Mouse (Mus musculus) heart, embryonic 13.5 days (tissue): Measurements from ENCODE around the gene Fhad1. TPM values are rescaled to one million over a fixed set of nuclear protein-coding genes. Genes with fewer than 3 reads are reported as not detected.

Experiments used
- ATAC-seq: fragments of 200-750 bp; cut with Nextera tagmentation; 2 replicates; pipeline ENCODE4 v1.8.0; 2017; ENCODE audit warnings: moderate TSS enrichment; ENCODE audit not compliant: insufficient number of reproducible peaks, low FRiP score, low TSS enrichment; ENCODE audit errors: extremely low read depth
- H3K27ac ChIP-seq: fragments of 300-500 bp; sonication (generic); replicated peaks from 2 replicates; pipeline ENCODE4 v1.5.1; 2015; ENCODE audit warnings: moderate library complexity, mild to moderate bottlenecking, inconsistent platforms
- H3K27me3 ChIP-seq: fragments of 300-500 bp; sonication (generic); replicated peaks from 2 replicates; pipeline ENCODE4 v1.6.1; 2015; ENCODE audit warnings: mild to moderate bottlenecking, inconsistent platforms
- H3K36me3 ChIP-seq: fragments of 300-500 bp; sonication (generic); 2 replicates; pipeline ENCODE4 v1.6.1; 2015; ENCODE audit warnings: mild to moderate bottlenecking, inconsistent platforms
- H3K4me1 ChIP-seq: fragments of 300-500 bp; sonication (generic); 2 replicates; pipeline ENCODE4 v1.6.1; 2015; ENCODE audit warnings: inconsistent platforms
- H3K4me2 ChIP-seq: fragments of 300-500 bp; sonication (generic); 2 replicates; pipeline ENCODE4 v1.6.1; 2015; ENCODE audit warnings: inconsistent platforms, mild to moderate bottlenecking, moderate library complexity
- H3K4me3 ChIP-seq: fragments of 300-500 bp; sonication (generic); 2 replicates; pipeline ENCODE4 v1.5.1; 2015; ENCODE audit warnings: moderate library complexity, mild to moderate bottlenecking, inconsistent platforms
- H3K9ac ChIP-seq: fragments of 300-500 bp; sonication (generic); 2 replicates; pipeline ENCODE4 v1.6.1; 2015; ENCODE audit warnings: inconsistent platforms, mild to moderate bottlenecking, moderate library complexity
- H3K9me3 ChIP-seq: fragments of 300-500 bp; sonication (generic); 2 replicates; pipeline ENCODE4 v1.6.1; 2016; ENCODE audit warnings: inconsistent platforms
- WGBS: fragments of 180-500 bp; shearing (Covaris S2); methylation state at CpG from one replicate; pipeline ENCODE4 v1.1.7; 2015; ENCODE audit warnings: mixed read lengths; 5-methylcytosine and 5-hydroxymethylcytosine counted together
- polyA plus RNA-seq: library from polyadenylated mRNA; unstranded; fragments of >200 nt; fragmentation: Nextera tagmentation; extraction: Ambion mirVana; gene quantifications from 2 replicates; pipeline ENCODE4 v1.2.1, GENCODE M21; 2015

The Fhad1 gene
- polyA plus RNA-seq, result 2.7 and 3.6 TPM in 2 replicates

GRCm38 (mm10) chr4:142014659-142015608 lies at the start of gene Fhad1:
Gene Fhad1 (minus strand): TSS chr4:142015082.
- Histone ChIP-seq H3K9ac (peak within 1 kb of the TSS; percentile 72), H3K36me3 (no peaks in the 10 kb centered on the region), H3K27me3 (peaks cover 38% of the 10 kb centered on the region), H3K4me3 (peak within 1 kb of the TSS; percentile 49), H3K4me1 (peaks cover 47% of the 10 kb centered on the region), H3K27ac (no peak within 1 kb of the TSS), H3K9me3 (no peaks in the 10 kb centered on the region), H3K4me2 (peak within 1 kb of the TSS; percentile 73)
- peak; percentile 79 for ATAC-seq
- 2% methylated on average over 35 of the region's 46 CpGs for WGBS

DNA sequence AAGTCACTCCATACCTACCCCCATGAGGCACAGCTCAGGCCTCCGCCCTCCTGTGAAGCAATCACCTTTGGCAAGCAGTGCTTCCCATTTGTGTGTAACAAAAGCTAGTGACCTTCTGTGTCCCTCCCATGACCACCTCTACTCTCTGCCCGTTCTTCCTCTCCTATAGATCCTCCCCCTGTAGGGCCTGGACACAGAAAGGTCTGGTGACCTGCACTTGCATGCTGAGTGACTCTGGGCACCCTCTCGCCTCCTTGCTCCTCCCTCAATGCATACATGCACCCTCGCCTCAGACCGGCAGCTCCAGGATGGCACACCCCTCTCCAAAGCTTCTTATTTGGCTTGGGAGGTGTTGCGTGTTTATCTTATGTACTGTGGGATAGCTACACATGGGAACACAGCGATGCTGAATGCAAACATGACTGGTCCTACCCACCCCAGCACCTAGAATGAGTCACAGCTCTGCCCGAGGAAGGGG lies 48.2 kb upstream of the Fhad1 start:
- H3K27me3 ChIP-seq, result no peaks in the 10 kb centered on the region

DNA sequence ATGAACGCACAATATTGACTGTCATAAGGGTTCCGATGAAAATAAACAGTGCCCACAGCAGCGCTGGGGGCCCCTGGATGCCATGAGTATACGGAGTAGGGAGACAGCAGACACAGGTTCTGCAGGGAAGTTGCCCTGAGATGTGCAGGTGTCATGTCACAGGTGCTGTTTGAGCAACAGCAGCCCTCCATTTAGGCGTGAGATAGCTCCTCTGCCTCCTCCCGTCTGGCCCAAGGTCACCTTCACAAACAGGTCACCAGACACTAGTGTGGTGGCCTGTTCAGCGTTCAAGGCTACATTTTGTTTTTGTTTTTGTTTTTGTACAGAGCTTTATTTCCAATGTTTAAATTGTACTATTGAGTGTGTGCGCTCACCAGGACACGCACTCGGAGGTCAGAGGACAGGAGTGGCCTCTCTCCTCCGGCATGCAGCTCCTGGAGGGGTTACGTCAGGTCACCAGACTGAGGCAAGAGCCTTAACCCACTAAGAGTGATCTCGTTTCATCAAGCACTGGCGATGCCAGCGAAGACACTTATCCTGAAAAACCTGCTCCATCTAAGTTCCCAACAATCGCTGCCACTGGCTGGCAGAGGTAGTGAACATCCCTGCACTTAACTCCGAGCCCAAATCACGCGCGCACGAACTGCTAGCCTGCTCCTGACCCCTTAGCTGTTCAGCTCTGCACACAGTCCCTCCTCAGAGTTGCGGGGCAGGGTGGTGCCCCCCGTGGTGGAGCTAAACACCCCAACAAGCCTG lies 46.8 kb upstream of the Fhad1 start:
- Histone ChIP-seq H3K4me1 (peaks cover 71% of the 10 kb centered on the region), H3K27me3 (no peaks in the 10 kb centered on the region), H3K9me3 (no peaks in the 10 kb centered on the region), H3K9ac (peak overlapping the region; percentile 50), H3K4me3 (no peak overlapping the region), H3K4me2 (no peak overlapping the region), H3K36me3 (no peaks in the 10 kb centered on the region), H3K27ac (peak overlapping the region; percentile 73)
- 67% methylated on average over 23 of the region's 23 CpGs for WGBS
- no peak for ATAC-seq

More for the DNA sequence above, 48.2 kb upstream of the Fhad1 start:
- no peaks in the 10 kb centered on the region for H3K9me3 ChIP-seq
- no peaks in the 10 kb centered on the region for H3K36me3 ChIP-seq
- ATAC-seq, result no peak
- H3K4me2 ChIP-seq, result no peak overlapping the region
- H3K4me1 ChIP-seq, result peaks cover 57% of the 10 kb centered on the region
- no peak overlapping the region for H3K4me3 ChIP-seq
- WGBS, result 85% methylated on average over 8 of the region's 8 CpGs
- H3K9ac ChIP-seq, result no peak overlapping the region
- no peak overlapping the region for H3K27ac ChIP-seq

DNA sequence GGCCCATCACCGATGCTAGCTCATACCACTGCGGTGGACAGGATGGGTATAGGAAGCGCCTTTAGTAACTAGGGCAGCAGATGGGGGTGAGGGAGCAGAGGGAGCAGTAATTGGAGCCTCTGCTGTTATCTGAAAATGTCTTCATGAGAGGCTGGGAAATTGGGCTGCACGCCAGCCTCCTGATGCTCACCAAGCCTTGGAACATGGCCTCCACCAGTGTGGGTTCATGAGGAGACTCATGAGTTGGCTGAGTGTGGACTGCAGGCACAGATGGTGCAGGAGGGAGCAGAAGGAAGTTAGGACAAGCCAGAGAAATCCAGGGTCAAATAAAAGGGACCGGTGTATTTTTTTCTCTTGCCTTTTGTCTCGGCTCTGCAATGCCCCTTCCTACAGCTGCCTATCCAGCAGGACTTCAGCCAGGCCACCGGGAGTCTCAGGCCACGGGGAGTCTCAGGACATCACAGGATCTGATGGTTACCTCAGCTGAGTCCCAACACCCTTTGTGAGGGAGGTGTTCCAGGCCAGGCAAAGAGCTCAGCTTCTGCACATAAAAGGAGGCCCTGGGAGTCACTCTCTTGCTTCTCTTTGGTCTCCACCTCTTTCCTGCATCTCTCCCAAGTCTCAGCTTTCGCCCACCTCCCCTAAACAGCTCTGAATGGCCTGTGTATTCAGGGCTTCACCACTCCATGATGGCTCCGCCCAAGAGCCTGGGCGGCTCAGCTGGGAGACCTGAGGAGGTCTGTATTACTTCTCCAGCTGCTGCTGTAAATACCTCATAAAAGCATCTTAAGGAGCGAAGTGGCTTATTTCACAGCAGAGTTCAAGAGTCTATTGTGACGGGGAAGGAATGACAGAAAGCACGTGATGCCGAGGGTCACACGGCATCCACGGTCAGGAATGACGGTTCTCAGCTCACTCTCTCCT lies 45.8 kb upstream of the Fhad1 start:
- Histone ChIP-seq H3K27ac (peak overlapping the region; percentile 73), H3K9me3 (no peaks in the 10 kb centered on the region), H3K36me3 (no peaks in the 10 kb centered on the region), H3K27me3 (no peaks in the 10 kb centered on the region), H3K4me2 (no peak overlapping the region), H3K9ac (0 out of 2 replicates have a peak overlapping the region, but pooled peaks have one; percentile 50), H3K4me1 (peaks cover 67% of the 10 kb centered on the region), H3K4me3 (no peak overlapping the region)
- no peak for ATAC-seq
- WGBS, result 57% methylated on average over 18 of the region's 18 CpGs

DNA sequence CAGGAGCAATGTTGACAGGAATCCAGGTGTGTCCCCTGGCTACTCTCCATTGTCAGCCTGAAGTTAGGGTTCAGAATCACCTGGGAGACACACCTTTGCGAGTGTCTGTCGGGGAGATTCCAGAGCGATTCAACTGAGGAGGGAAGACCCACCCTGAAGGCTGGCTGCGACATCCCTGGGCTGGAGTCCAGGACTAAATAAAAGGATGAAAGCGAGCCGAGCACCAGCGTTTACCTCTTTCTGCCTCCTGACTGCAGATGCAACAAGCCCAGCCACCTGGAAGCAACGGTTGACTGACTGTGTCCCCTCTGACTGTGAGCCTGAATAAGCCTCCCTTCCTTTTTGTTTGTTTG lies 44.9 kb upstream of the Fhad1 start:
- H3K9ac ChIP-seq, result no peak overlapping the region
- no peaks in the 10 kb centered on the region for H3K9me3 ChIP-seq
- H3K36me3 ChIP-seq, result no peaks in the 10 kb centered on the region
- WGBS, result 87% methylated on average over 8 of the region's 8 CpGs
- no peaks in the 10 kb centered on the region for H3K27me3 ChIP-seq
- no peak overlapping the region for H3K4me2 ChIP-seq
- no peak overlapping the region for H3K27ac ChIP-seq
- no peak for ATAC-seq
- H3K4me1 ChIP-seq, result peaks cover 61% of the 10 kb centered on the region
- H3K4me3 ChIP-seq, result no peak overlapping the region

GRCm38 (mm10) chr4:142059113-142059840 lies 44.4 kb upstream of the Fhad1 start:
- Histone ChIP-seq H3K9me3 (no peaks in the 10 kb centered on the region), H3K4me2 (no peak overlapping the region), H3K4me1 (peaks cover 64% of the 10 kb centered on the region), H3K27ac (peak overlapping the region; percentile 10; the same call in 1 of the 2 replicates), H3K4me3 (no peak overlapping the region), H3K9ac (peak overlapping the region; percentile 44; the same call in 1 of the 2 replicates), H3K27me3 (no peaks in the 10 kb centered on the region), H3K36me3 (no peaks in the 10 kb centered on the region)
- ATAC-seq, result no peak
- 68% methylated on average over 13 of the region's 13 CpGs for WGBS

- H3K36me3 ChIP-seq, result no peaks in the 10 kb centered on the region
- peaks cover 80% of the 10 kb centered on the region for H3K4me1 ChIP-seq
- WGBS, result 53% methylated on average over 22 of the region's 22 CpGs
- no peak overlapping the region for H3K4me3 ChIP-seq
- H3K4me2 ChIP-seq, result peak overlapping the region; percentile 21; the same call in 1 of the 2 replicates
- no peaks in the 10 kb centered on the region for H3K27me3 ChIP-seq
- H3K9me3 ChIP-seq, result no peaks in the 10 kb centered on the region
- peak; percentile 54 for ATAC-seq
- no peak overlapping the region; the same call in 1 of the 2 replicates for H3K9ac ChIP-seq
- peak overlapping the region; percentile 89 for H3K27ac ChIP-seq
Measured at GRCm38 (mm10) chr4:142057529-142058216, 42.8 kb upstream of the Fhad1 start.

DNA sequence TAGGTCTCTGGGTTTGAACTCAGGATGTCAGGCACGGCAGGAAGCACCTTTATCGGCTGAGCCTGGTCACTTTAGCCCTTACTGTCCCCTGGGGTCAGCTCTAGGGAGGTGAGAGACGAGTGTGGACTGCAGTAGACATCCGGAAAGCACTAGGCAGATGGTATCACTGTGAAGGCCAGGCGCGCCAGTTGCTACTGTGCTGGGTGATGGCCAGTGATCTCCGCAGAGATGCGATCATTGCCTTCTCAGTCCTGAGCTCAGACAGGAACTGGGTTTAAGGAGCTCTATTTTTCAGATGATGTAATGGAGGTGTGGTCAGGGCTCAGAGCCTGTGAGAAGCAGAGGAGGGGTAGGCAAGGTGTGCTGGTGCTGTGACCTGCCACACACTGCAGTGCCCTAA lies 40.7 kb upstream of the Fhad1 start:
- no peaks in the 10 kb centered on the region for H3K27me3 ChIP-seq
- ATAC-seq, result no peak
- no peak overlapping the region for H3K27ac ChIP-seq
- 75% methylated on average over 8 of the region's 8 CpGs for WGBS
- H3K4me3 ChIP-seq, result no peak overlapping the region
- H3K36me3 ChIP-seq, result no peaks in the 10 kb centered on the region
- no peak overlapping the region for H3K9ac ChIP-seq
- no peak overlapping the region for H3K4me2 ChIP-seq
- H3K4me1 ChIP-seq, result peaks cover 71% of the 10 kb centered on the region
- H3K9me3 ChIP-seq, result no peaks in the 10 kb centered on the region

- Histone ChIP-seq H3K4me3 (no peak overlapping the region), H3K27ac (peak overlapping the region; percentile 80), H3K4me2 (no peak overlapping the region), H3K9me3 (no peaks in the 10 kb centered on the region), H3K27me3 (no peaks in the 10 kb centered on the region), H3K9ac (no peak overlapping the region), H3K4me1 (peaks cover 61% of the 10 kb centered on the region), H3K36me3 (no peaks in the 10 kb centered on the region)
- WGBS, result 81% methylated on average over 11 of the region's 11 CpGs
- ATAC-seq, result 0 out of 2 replicates have a peak, but pooled peaks have one; percentile 17
Measured at GRCm38 (mm10) chr4:142054580-142054979, 39.7 kb upstream of the Fhad1 start.
